Mouse (Mus musculus) hindlimb bud, embryonic 11.5 days (tissue): Measurements from ENCODE around the gene Ctnna2.

ENCODE experiments used
- DNase-seq: peaks from one replicate; pipeline ENCODE4 v3.0.0-alpha.2; 2012; ENCODE audit warnings: low read depth, low spot score; ENCODE audit errors: extremely low spot score

Ctnna2 gene

GRCm38 (mm10) chr6:77443906-77444305 lies 535.6 kb downstream of the Ctnna2 start:
- no peak for DNase-seq

- no peak for DNase-seq
Observed at GRCm38 (mm10) chr6:77441051-77441450, 538.4 kb downstream of the Ctnna2 start.

GRCm38 (mm10) chr6:77430381-77430780 lies 549.1 kb downstream of the Ctnna2 start:
- DNase-seq, result no peak

- DNase-seq, result no peak
Observed at GRCm38 (mm10) chr6:77425746-77426145, 553.8 kb downstream of the Ctnna2 start.

GRCm38 (mm10) chr6:77424826-77425225 lies 554.7 kb downstream of the Ctnna2 start:
- no peak for DNase-seq

GRCm38 (mm10) chr6:77421564-77422139 lies 557.8 kb downstream of the Ctnna2 start:
- DNase-seq, result no peak

- DNase-seq, result no peak
Observed at GRCm38 (mm10) chr6:77416999-77417398, 562.5 kb downstream of the Ctnna2 start.

GRCm38 (mm10) chr6:77413530-77413929 lies 566.0 kb downstream of the Ctnna2 start:
- DNase-seq, result no peak

- no peak for DNase-seq
Observed at GRCm38 (mm10) chr6:77408481-77408880, 571.0 kb downstream of the Ctnna2 start.

- DNase-seq, result no peak
Observed at GRCm38 (mm10) chr6:77400751-77401150, 578.7 kb downstream of the Ctnna2 start.

- no peak for DNase-seq
Observed at GRCm38 (mm10) chr6:77391663-77392062, 587.8 kb downstream of the Ctnna2 start.

GRCm38 (mm10) chr6:77381309-77381708 lies 598.2 kb downstream of the Ctnna2 start:
- DNase-seq, result no peak

GRCm38 (mm10) chr6:77373132-77373531 lies 606.4 kb downstream of the Ctnna2 start:
- DNase-seq, result no peak

- DNase-seq, result no peak
Observed at GRCm38 (mm10) chr6:77371147-77371546, 608.4 kb downstream of the Ctnna2 start.

- no peak for DNase-seq
Observed at GRCm38 (mm10) chr6:77358471-77358837, 621.0 kb downstream of the Ctnna2 start.

- DNase-seq, result no peak
Observed at GRCm38 (mm10) chr6:77357748-77358470, 621.6 kb downstream of the Ctnna2 start.

GRCm38 (mm10) chr6:77354826-77355225 lies 624.7 kb downstream of the Ctnna2 start:
- DNase-seq, result no peak

- no peak for DNase-seq
Observed at GRCm38 (mm10) chr6:77343781-77344180, 635.7 kb downstream of the Ctnna2 start.

- DNase-seq, result no peak
Observed at GRCm38 (mm10) chr6:77335537-77335936, 644.0 kb downstream of the Ctnna2 start.

- DNase-seq, result no peak
Observed at GRCm38 (mm10) chr6:77324748-77325147, 654.8 kb downstream of the Ctnna2 start.

- DNase-seq, result no peak
Observed at GRCm38 (mm10) chr6:77324327-77324726, 655.2 kb downstream of the Ctnna2 start.

GRCm38 (mm10) chr6:77306796-77307195 lies 672.7 kb downstream of the Ctnna2 start:
- no peak for DNase-seq

- no peak for DNase-seq
Observed at GRCm38 (mm10) chr6:77301305-77301704, 678.2 kb downstream of the Ctnna2 start.
